Mouse (Mus musculus) forebrain, embryonic 12.5 days (tissue): ENCODE data around the gene Dcakd. TPM values are rescaled to one million over a fixed set of nuclear protein-coding genes. Genes with fewer than 3 reads are reported as not detected.

ENCODE experiments used
- ATAC-seq: fragments of 200-750 bp; cut with Nextera tagmentation; 2 replicates; pipeline ENCODE4 v1.8.0; 2017; ENCODE audit warnings: moderate TSS enrichment; ENCODE audit not compliant: low FRiP score
- H3K27ac ChIP-seq: fragments of 300-500 bp; sonication (generic); 2 replicates; pipeline ENCODE4 v1.5.1; 2016; ENCODE audit warnings: mild to moderate bottlenecking
- H3K27me3 ChIP-seq: fragments of 300-500 bp; sonication (generic); 2 replicates; pipeline ENCODE4 v1.6.1; 2016; ENCODE audit warnings: mild to moderate bottlenecking
- H3K36me3 ChIP-seq: fragments of 300-500 bp; sonication (generic); replicated peaks from 2 replicates; pipeline ENCODE4 v1.6.1; 2016; ENCODE audit warnings: mild to moderate bottlenecking
- H3K4me1 ChIP-seq: fragments of 300-500 bp; sonication (generic); 2 replicates; pipeline ENCODE4 v1.6.1; 2016
- H3K4me2 ChIP-seq: fragments of 300-500 bp; sonication (generic); 2 replicates; pipeline ENCODE4 v1.6.1; 2016; ENCODE audit warnings: mild to moderate bottlenecking, moderate library complexity
- H3K4me3 ChIP-seq: fragments of 300-500 bp; sonication (generic); replicated peaks from 2 replicates; pipeline ENCODE4 v1.5.1; 2016; ENCODE audit warnings: mild to moderate bottlenecking
- H3K9ac ChIP-seq: fragments of 300-500 bp; sonication (generic); 2 replicates; pipeline ENCODE4 v1.6.1; 2016; ENCODE audit warnings: mild to moderate bottlenecking
- H3K9me3 ChIP-seq: fragments of 300-500 bp; sonication (generic); 2 replicates; pipeline ENCODE4 v1.6.1; 2016
- WGBS: fragments of 180-500 bp; shearing (Covaris S2); methylation state at CpG from one replicate; pipeline ENCODE4 v1.1.7; 2016; 5-methylcytosine and 5-hydroxymethylcytosine counted together
- polyA plus RNA-seq: library from polyadenylated mRNA; unstranded; fragments of >200 nt; fragmentation: Nextera tagmentation; extraction: Ambion mirVana; gene quantifications from 2 replicates; pipeline ENCODE4 v1.2.1, GENCODE M21; 2016

The Dcakd gene
- polyA plus RNA-seq, 1 experiment from 2014 or later, result 190 TPM

DNA sequence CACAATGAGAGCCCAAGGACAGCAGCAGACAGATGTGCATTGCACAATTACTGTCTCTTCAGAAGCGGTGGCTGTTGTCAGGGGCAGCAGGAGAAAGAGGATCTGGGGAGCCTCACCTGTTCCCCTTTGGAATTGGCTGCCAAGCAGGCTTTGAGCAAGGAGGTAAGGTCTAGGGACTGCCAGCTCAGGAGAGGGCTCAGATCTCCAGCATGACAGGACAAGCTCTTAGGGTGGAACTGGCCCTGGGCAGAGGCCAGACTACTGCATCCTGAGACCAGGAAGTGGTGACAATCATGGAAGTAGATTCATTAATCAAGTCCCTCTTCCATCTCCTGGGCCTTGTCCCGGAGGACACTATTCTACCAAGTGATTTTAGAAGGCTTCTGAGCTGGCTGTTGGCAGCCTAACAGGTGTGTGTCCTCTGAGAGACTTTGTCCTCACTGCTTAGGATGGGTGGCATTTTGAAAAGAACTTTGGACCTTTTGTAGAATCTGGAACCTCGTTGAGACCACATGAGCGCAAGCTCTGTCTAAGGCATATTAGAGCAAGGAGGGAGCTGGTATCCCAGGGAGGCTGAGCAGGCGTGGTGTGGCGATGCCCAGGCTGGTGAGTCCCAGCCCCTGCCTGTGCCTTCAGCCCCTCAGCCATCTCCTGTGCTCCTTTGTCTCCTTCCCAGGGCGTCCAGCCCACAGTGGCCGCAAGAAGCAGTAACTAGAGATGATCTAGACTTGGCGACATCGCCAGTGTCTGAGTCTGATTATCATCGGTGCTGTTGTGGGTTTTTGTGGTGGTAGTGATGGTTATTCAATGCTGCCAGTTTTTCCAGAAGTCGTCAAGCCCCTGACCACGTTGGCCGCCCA, 38.3 kb upstream of the Dcakd start:
- no peaks in the 10 kb centered on the region for H3K4me1 ChIP-seq
- H3K36me3 ChIP-seq, result peaks cover 87% of the 10 kb centered on the region
- no peaks in the 10 kb centered on the region for H3K9me3 ChIP-seq
- ATAC-seq, result no peak
- H3K9ac ChIP-seq, result no peak overlapping the region
- H3K4me3 ChIP-seq, result no peak overlapping the region
- H3K4me2 ChIP-seq, result no peak overlapping the region
- H3K27me3 ChIP-seq, result no peaks in the 10 kb centered on the region
- 92% methylated on average over 14 of the region's 14 CpGs for WGBS
- H3K27ac ChIP-seq, result no peak overlapping the region

DNA sequence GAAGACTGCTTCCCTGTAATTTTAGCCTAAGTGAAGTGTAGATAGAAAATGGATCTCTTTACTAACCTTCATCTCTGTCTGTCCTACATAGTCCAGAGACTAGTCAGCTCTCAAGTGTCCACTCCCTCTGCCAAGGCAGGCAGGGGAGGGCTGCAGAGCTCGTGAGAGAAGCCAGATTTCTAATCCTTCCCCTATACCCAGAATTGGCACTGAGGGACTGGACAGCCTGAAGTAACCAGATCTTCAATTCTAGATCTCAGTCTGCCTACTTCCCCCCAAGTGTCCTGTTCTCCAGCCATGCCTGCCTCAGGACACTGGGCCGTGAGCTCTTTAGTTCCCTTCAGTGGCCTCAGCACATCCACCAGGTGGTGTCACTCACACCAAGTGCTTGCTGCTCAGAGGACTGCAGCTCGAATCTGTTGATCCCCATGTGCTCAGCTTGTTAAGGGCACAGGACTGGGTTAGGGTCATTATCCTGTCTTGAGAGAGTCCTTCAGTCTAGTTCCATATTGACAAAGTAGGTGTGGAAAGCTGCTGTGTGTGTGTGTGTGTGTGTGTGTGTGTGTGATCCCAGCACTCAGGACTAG, 30.5 kb upstream of the Dcakd start:
- H3K9me3 ChIP-seq, result no peaks in the 10 kb centered on the region
- peaks cover 86% of the 10 kb centered on the region for H3K36me3 ChIP-seq
- H3K4me1 ChIP-seq, result no peaks in the 10 kb centered on the region
- no peak overlapping the region for H3K9ac ChIP-seq
- WGBS, result 78% methylated on average over 3 of the region's 3 CpGs
- no peak for ATAC-seq
- no peak overlapping the region for H3K27ac ChIP-seq
- H3K4me3 ChIP-seq, result no peak overlapping the region
- H3K27me3 ChIP-seq, result no peaks in the 10 kb centered on the region
- H3K4me2 ChIP-seq, result no peak overlapping the region

DNA sequence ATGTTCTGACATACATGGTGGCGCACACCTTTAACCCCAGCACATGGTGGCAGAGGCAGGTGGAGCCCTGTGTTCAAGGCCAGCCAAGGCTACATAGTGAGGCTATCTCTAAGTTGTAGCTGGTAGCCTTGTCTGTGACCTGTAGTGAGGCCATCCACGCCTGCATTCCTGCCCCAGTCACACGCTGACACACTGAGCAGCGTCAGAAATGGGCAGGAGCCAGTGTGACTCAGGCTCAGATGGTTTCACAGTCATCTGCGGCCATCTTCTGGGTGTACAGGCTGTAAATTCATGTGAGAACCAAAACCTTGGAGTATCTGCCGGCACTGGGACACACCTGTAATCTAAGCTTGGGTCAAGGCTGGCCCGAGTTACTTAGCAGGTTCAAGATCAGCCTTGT, 28.5 kb upstream of the Dcakd start:
- WGBS, result 96% methylated on average over 7 of the region's 7 CpGs
- no peak for ATAC-seq
- H3K36me3 ChIP-seq, result peaks cover 87% of the 10 kb centered on the region

DNA sequence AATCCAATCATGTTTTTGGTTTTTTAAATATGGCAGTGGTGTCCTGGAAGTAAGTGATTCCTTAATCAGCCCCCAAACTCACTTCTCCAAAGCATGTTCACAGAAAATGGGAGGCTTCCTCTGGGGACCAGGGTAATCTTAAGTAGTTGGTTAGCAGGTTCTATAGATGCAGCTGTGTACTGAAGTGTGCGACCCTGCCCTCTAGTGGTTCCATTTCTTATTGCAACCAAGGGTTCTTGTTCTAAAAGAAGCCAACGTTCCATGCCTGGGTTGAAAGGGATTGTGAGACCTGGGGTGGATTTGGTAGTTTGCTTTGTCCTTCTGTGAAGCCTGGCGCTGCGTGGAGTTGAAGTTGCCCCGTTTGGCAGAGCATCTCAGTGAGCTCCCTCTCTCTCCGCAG, 26.7 kb upstream of the Dcakd start:
- Histone ChIP-seq H3K36me3 (peaks cover 87% of the 10 kb centered on the region), H3K27me3 (no peaks in the 10 kb centered on the region), H3K9me3 (no peaks in the 10 kb centered on the region), H3K4me3 (no peak overlapping the region), H3K4me2 (no peak overlapping the region), H3K27ac (no peak overlapping the region), H3K9ac (no peak overlapping the region), H3K4me1 (no peaks in the 10 kb centered on the region)
- ATAC-seq, result no peak
- 48% methylated on average over 6 of the region's 6 CpGs for WGBS

More for the DNA sequence above, 28.5 kb upstream of the Dcakd start:
- Histone ChIP-seq H3K4me1 (no peaks in the 10 kb centered on the region), H3K9me3 (no peaks in the 10 kb centered on the region), H3K27me3 (no peaks in the 10 kb centered on the region), H3K4me2 (no peak overlapping the region), H3K9ac (no peak overlapping the region), H3K4me3 (no peak overlapping the region), H3K27ac (no peak overlapping the region)

DNA sequence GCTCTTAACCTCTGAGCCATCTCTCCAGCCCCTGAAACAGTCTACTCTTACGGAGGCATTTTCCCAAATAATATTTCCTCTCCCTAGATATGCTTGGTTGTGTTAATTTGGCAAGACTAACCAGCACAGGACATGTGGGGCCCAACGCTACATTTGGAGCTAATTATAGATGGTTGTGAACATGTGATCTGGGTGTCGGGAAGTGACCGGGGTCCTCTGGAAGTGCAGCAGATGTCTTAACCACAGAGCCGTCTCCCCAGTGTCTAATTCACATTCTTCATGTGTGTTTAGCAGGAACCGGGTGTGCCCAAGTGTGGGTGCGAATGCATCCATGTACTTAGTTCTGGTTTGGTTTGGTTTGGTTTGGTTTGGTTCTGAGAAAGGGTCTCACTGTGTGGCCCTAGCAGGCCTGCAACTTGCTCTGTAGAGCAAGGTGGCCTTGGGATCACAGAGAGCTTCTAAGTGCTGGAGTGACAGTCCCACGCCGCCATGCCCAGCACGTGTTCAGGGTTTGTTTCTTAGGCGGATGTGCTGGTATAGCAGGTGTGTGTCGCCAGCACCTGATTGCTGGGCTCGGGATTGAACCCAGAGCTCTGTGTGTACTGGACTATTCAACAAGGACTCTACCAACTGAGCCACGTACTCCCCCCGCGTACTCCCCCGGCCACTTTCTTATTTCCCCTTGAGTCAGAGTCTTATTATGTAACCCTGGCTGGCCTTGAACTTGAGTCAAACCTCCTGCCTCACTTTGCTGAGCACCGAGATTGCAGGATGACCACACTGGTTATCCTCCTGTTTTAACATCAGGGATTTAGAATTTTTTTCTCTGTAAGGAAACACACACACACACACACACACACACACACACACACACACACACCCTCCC, 25.3 kb upstream of the Dcakd start:
- H3K27me3 ChIP-seq, result no peaks in the 10 kb centered on the region
- H3K36me3 ChIP-seq, result peaks cover 76% of the 10 kb centered on the region
- H3K4me1 ChIP-seq, result no peaks in the 10 kb centered on the region
- no peak overlapping the region for H3K4me3 ChIP-seq
- ATAC-seq, result no peak
- H3K4me2 ChIP-seq, result no peak overlapping the region
- no peak overlapping the region for H3K9ac ChIP-seq
- no peaks in the 10 kb centered on the region for H3K9me3 ChIP-seq
- H3K27ac ChIP-seq, result no peak overlapping the region
- WGBS, result 95% methylated on average over 18 of the region's 18 CpGs

DNA sequence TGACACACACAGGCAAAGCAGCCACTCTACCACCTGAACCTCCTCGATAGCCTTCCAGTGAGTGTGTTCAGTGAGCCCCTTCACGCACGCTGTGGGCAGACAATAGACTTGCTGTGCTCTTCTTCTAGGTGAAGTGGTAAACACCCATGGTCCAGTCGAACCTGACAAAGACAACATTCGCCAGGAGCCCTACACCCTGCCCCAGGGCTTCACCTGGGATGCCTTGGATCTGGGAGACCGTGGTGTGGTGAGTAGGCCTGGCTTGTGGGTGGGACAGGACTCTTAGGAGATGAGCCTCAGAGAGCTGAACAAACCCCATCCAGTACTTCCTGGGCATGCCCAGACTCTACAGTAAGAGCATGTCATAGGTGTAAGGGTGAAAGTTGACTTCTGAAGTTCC, 23.9 kb upstream of the Dcakd start:
- Histone ChIP-seq H3K27me3 (no peaks in the 10 kb centered on the region), H3K4me3 (no peak overlapping the region), H3K9ac (no peak overlapping the region), H3K4me2 (no peak overlapping the region), H3K4me1 (no peaks in the 10 kb centered on the region), H3K27ac (no peak overlapping the region), H3K9me3 (no peaks in the 10 kb centered on the region), H3K36me3 (peaks cover 69% of the 10 kb centered on the region)
- 90% methylated on average over 6 of the region's 6 CpGs for WGBS
- ATAC-seq, result no peak

DNA sequence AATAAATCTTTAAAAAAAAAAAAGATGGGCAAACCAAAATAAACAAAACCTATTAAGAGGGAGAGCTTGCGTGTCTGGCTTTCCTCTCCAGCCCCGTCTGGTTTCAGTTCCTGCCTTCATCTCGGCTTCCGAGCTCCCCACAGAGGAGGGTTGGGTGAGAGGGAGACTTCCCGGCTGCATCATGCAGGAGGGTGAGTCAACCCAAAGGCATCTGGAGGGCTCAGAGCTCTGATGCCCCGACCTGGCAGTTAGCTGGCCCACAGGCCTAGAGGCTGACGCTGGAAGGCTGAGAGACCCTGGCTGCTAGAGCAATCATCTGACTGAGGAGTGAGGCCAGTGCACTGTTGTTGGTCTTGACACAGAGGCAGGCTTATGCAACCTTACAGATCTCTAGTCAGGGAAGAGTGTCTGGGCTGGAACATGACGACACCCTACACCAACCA, 23.1 kb upstream of the Dcakd start:
- no peak for ATAC-seq
- Histone ChIP-seq H3K4me2 (no peak overlapping the region), H3K9me3 (no peaks in the 10 kb centered on the region), H3K27ac (no peak overlapping the region), H3K4me1 (no peaks in the 10 kb centered on the region), H3K36me3 (peaks cover 67% of the 10 kb centered on the region), H3K27me3 (no peaks in the 10 kb centered on the region), H3K4me3 (no peak overlapping the region), H3K9ac (no peak overlapping the region)
- 88% methylated on average over 8 of the region's 8 CpGs for WGBS

DNA sequence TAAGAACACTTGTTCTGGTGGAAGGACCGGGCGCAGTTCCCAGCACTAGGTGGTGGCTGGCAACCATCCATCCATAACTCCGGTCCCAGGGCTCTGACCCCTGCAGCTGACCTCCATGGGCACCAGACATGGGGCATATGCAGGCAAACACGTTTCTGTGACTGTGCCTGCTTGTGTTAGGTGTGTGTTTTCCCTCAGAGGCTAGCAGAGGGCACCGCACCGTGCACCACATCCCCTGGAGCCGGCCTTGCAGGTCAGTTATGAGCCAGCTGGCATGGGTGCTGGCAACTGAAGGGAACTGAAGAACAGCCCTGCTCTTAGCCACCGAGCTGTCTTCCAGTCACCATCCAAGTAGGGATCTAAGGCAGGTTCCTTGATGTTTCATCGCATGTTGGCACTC, 22.0 kb upstream of the Dcakd start:
- Histone ChIP-seq H3K9ac (no peak overlapping the region), H3K4me2 (no peak overlapping the region), H3K4me3 (no peak overlapping the region), H3K27me3 (no peaks in the 10 kb centered on the region), H3K9me3 (no peaks in the 10 kb centered on the region), H3K27ac (no peak overlapping the region), H3K36me3 (peaks cover 67% of the 10 kb centered on the region), H3K4me1 (no peaks in the 10 kb centered on the region)
- WGBS, result 94% methylated on average over 9 of the region's 9 CpGs
- no peak for ATAC-seq

DNA sequence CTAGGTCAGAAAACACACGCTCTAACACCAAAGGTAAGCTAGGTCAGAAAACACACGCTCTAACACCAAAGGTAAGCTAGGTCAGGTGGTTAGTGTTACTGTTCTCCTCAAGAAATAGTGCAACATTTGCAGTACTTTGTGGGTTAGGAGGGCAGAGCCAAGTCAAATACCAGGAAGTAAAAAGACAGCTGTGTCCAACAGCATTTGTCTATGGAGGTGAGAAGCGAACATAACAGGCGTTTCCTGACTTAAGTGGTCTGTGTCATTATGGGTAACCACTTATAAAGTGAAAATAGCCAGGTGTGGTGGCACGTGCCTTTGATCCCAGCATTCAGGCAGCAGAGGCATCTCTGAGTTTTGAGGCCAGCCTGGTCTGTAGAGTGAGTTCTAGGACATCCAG, 21.5 kb upstream of the Dcakd start:
- Histone ChIP-seq H3K9ac (no peak overlapping the region), H3K27ac (no peak overlapping the region), H3K4me2 (no peak overlapping the region), H3K9me3 (no peaks in the 10 kb centered on the region), H3K4me3 (no peak overlapping the region), H3K36me3 (peaks cover 71% of the 10 kb centered on the region), H3K27me3 (no peaks in the 10 kb centered on the region), H3K4me1 (no peaks in the 10 kb centered on the region)
- no peak for ATAC-seq
- WGBS, result 95% methylated on average over 5 of the region's 5 CpGs

DNA sequence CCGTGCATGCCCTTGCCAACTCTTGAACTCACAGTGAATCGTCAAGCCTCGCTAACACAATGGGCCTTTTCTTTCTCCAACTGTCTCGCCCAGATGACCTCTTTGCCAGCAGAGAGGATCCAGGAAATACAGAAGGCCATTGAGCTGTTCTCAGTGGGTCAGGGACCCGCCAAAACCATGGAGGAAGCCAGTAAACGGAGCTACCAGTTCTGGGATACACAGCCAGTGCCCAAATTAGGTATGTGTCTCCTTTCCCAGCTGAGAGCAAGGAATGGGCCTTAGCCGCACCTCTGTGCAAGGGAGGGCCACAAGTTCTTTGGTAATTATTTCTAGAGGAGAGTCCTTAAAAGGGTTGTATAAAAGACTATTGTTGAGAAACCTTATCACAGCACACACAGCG, 18.2 kb upstream of the Dcakd start:
- Histone ChIP-seq H3K36me3 (peaks cover 64% of the 10 kb centered on the region), H3K27ac (no peak overlapping the region), H3K4me3 (no peak overlapping the region), H3K9me3 (no peaks in the 10 kb centered on the region), H3K27me3 (no peaks in the 10 kb centered on the region), H3K4me2 (no peak overlapping the region), H3K4me1 (no peaks in the 10 kb centered on the region), H3K9ac (no peak overlapping the region)
- WGBS, result 46% methylated on average over 8 of the region's 8 CpGs
- ATAC-seq, result no peak

DNA sequence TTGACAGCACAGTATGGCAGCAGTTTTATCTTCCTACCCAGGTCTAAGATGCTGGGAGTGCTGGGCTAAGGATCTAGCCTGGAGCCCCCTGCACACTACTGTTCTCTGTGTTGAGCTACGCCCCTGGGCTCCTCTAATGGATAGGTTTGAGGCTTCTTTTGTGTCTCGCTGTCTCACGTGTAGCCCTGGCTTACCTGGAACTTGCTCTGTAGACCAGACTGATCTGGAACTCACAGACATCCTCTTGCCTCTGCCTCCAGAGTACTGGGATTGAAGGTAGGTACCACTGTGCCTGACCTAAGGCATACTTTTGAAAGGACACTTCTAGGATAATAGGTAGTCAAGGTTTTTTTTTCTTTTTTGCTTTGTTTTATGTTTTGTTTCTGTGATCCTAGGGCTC, 15.8 kb upstream of the Dcakd start:
- WGBS, result 94% methylated on average over 3 of the region's 3 CpGs
- no peaks in the 10 kb centered on the region for H3K4me1 ChIP-seq
- peaks cover 48% of the 10 kb centered on the region for H3K36me3 ChIP-seq
- no peaks in the 10 kb centered on the region for H3K27me3 ChIP-seq
- H3K4me2 ChIP-seq, result no peak overlapping the region
- no peak overlapping the region for H3K9ac ChIP-seq
- H3K4me3 ChIP-seq, result no peak overlapping the region
- no peak overlapping the region for H3K27ac ChIP-seq
- no peak for ATAC-seq
- no peaks in the 10 kb centered on the region for H3K9me3 ChIP-seq

DNA sequence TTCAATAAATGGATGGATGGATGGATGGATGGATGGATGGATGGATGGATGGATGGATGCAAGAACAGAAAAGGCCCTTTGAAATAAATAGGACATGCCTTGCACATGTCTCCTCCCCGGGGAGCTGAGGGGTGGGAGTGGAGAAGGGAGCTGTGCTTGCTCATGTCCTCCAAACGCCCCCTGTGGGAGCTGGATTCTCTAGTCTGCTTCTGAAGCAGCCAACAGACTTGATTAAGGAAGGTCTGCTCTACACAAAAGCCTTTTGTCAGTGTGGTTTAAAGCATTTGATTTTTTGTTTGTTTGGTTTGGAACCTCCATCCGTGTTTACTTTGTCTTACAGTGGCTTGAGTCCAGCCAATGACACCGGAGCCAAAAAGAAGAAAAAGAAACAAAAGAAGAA, 14.7 kb upstream of the Dcakd start:
- WGBS, result 72% methylated on average over 4 of the region's 4 CpGs
- Histone ChIP-seq H3K27ac (no peak overlapping the region), H3K36me3 (peaks cover 55% of the 10 kb centered on the region), H3K9me3 (no peaks in the 10 kb centered on the region), H3K4me1 (no peaks in the 10 kb centered on the region), H3K4me2 (no peak overlapping the region), H3K4me3 (no peak overlapping the region), H3K9ac (no peak overlapping the region), H3K27me3 (no peaks in the 10 kb centered on the region)
- no peak for ATAC-seq
